Mouse (Mus musculus) heart, embryonic 16.5 days (tissue): Measurements from ENCODE around the gene Shisal2b. TPM values are rescaled to one million over a fixed set of nuclear protein-coding genes. Genes with fewer than 3 reads are reported as not detected.

Experiments
- polyA plus RNA-seq: library from polyadenylated mRNA; unstranded; fragments of >200 nt; fragmentation: Nextera tagmentation; extraction: Ambion mirVana; gene quantifications from 2 replicates; pipeline ENCODE4 v1.2.1, GENCODE M21; 2015

The Shisal2b gene
- polyA plus RNA-seq, 1 experiment from 2014 or later: not detected

Other genes with a start within 250 kb of the Shisal2b start
- gene Srek1ip1, start 71.4 kb downstream of the Shisal2b start, polyA plus RNA-seq: 15.1 and 17.8 TPM in 2 replicates
- 20.7 and 23.4 TPM in 2 replicates for gene Cwc27, start 46.8 kb downstream of the Shisal2b start, polyA plus RNA-seq
- gene Rgs7bp, start 191.0 kb upstream of the Shisal2b start, polyA plus RNA-seq: 2.8 and 3.0 TPM in 2 replicates
- gene 4933425L06Rik, start 218.2 kb upstream of the Shisal2b start, polyA plus RNA-seq: not detected in 2 replicates